8 mouse cellular contexts compared by ENCODE assay signal in the genomic region with DNA sequence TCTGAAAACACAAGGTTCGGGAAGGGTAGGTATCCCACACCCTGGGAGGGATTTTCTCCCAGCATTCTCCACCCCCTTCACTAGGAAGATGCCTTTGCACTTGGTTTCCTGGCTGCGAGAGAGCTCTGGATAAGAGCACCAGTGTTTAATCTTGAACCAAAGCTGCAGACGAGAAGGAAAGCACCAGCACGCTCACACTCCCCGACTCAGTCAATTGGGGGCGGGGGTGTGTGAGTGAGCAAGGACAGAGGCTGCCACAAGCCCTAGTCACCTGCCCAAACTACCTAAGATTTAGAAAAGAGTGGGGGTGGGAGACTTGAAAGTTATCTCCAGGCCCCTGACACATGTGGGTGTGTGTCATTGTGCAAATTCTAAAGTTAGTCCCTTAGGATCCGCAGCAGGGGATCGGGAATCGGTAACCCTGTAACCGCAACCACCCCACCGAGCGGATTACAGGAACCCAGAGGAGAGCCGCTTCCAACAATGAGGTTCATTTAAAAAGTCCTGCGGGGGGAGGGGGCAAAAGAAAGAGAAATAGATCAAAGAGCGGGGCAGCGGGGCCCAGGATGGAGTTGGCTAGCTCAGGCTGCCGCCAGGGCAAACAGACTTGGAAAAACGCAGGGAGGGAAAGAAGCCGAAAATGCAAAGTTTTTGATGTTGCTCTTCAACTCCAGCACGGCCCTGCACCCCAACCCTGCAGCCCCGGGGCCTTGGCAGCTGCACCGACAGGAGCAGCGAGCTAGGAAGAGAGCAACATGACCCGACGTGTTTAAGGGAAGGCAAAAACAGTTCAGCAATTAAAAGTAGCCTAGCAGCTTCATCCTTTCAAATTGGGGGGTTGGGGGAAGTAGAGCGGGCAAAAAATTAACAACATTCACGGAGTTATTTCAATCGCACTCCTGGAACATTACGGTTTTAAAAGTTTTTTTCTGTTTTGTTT. TPM values are rescaled to one million over a fixed set of nuclear protein-coding genes. Genes with fewer than 3 reads are reported as not detected.
DNase-seq lines count a peak whose midpoint lies in the region; ATAC-seq lines count a peak whose summit lies in the region.

No protein-coding gene starts in this region.

- no peak for ATAC-seq in forebrain, embryonic 12.5 days (ENCODE audit: low FRiP score)
- no peak for ATAC-seq in hindbrain, embryonic 16.5 days
- ATAC-seq in liver, embryonic 12.5 days, result no peak
- no peak for ATAC-seq in neural tube, embryonic 12.5 days (ENCODE audit: low FRiP score, low read depth)
- ATAC-seq in activated CD4-positive, CD25-positive, alpha-beta regulatory T cell, adult 4 months, result no peak

- H3K4me2 ChIP-seq in forebrain, embryonic 12.5 days, result peak overlapping the region; percentile 94
- H3K4me2 ChIP-seq in hindbrain, embryonic 16.5 days (ENCODE audit: low read length), result peak overlapping the region; percentile 87
- H3K4me2 ChIP-seq in liver, embryonic 12.5 days, result peak overlapping the region; percentile 88
- H3K4me2 ChIP-seq in neural tube, embryonic 12.5 days (replicated peaks), result peak overlapping the region; percentile 96

- H3K27ac ChIP-seq in forebrain, embryonic 12.5 days, result peak overlapping the region; percentile 97
- H3K27ac ChIP-seq in hindbrain, embryonic 16.5 days (ENCODE audit: low read depth, low read length), result peak overlapping the region; percentile 85
- H3K27ac ChIP-seq in liver, embryonic 12.5 days, result peak overlapping the region; percentile 99
- peak overlapping the region; percentile 38 for H3K27ac ChIP-seq in neural tube, embryonic 12.5 days

- peak; percentile 45 for DNase-seq in 416B (ENCODE audit: low read depth)
- peak; percentile 66 for DNase-seq in Muller cell, postnatal 12 days (ENCODE audit: inconsistent ontology term)
- DNase-seq in layer of hippocampus, adult 11-12 months (ENCODE audit: low spot score), result no peak

- peak overlapping the region; percentile 96 for H3K9ac ChIP-seq in forebrain, embryonic 12.5 days
- H3K9ac ChIP-seq in hindbrain, embryonic 16.5 days (ENCODE audit: low read depth, low read length), result peak overlapping the region; percentile 77
- peak overlapping the region; percentile 92 for H3K9ac ChIP-seq in liver, embryonic 12.5 days
- peak overlapping the region; percentile 91 for H3K9ac ChIP-seq in neural tube, embryonic 12.5 days

- H3K27me3 ChIP-seq in forebrain, embryonic 12.5 days, result 0 out of 2 replicates have a peak, but pooled peaks cover 3% of the 10 kb centered on the region
- H3K27me3 ChIP-seq in hindbrain, embryonic 16.5 days (replicated peaks; ENCODE audit: control insufficient read depth, insufficient read depth, low read length), result peaks cover 8% of the 10 kb centered on the region
- H3K27me3 ChIP-seq in liver, embryonic 12.5 days (replicated peaks), result no peaks in the 10 kb centered on the region
- H3K27me3 ChIP-seq in neural tube, embryonic 12.5 days (replicated peaks), result 0 out of 2 replicates have a peak, but pooled peaks cover 6% of the 10 kb centered on the region

- peaks cover 45% of the 10 kb centered on the region for H3K4me1 ChIP-seq in forebrain, embryonic 12.5 days
- peaks cover 18% of the 10 kb centered on the region for H3K4me1 ChIP-seq in hindbrain, embryonic 16.5 days (ENCODE audit: control insufficient read depth, insufficient read depth, low read depth, low read length)
- peaks cover 55% of the 10 kb centered on the region for H3K4me1 ChIP-seq in liver, embryonic 12.5 days
- peaks cover 23% of the 10 kb centered on the region for H3K4me1 ChIP-seq in neural tube, embryonic 12.5 days

- H3K4me3 ChIP-seq in forebrain, embryonic 12.5 days (replicated peaks), result peak overlapping the region; percentile 72
- peak overlapping the region; percentile 74 for H3K4me3 ChIP-seq in hindbrain, embryonic 16.5 days (ENCODE audit: low read length)
- peak overlapping the region; percentile 85 for H3K4me3 ChIP-seq in liver, embryonic 12.5 days
- peak overlapping the region; percentile 63 for H3K4me3 ChIP-seq in neural tube, embryonic 12.5 days

- peaks cover 21% of the 10 kb centered on the region for H3K36me3 ChIP-seq in forebrain, embryonic 12.5 days (replicated peaks)
- H3K36me3 ChIP-seq in hindbrain, embryonic 16.5 days (ENCODE audit: control insufficient read depth, insufficient read depth, low read length), result no peaks in the 10 kb centered on the region
- H3K36me3 ChIP-seq in liver, embryonic 12.5 days, result peaks cover 32% of the 10 kb centered on the region
- peaks cover 11% of the 10 kb centered on the region; the same call in 1 of the 2 replicates for H3K36me3 ChIP-seq in neural tube, embryonic 12.5 days

- WGBS in forebrain, embryonic 12.5 days, result under 1% methylated on average over 29 of the region's 29 CpGs
- WGBS in hindbrain, embryonic 16.5 days, result under 1% methylated on average over 29 of the region's 29 CpGs
- under 1% methylated on average over 29 of the region's 29 CpGs for WGBS in liver, embryonic 12.5 days (ENCODE audit: insufficient replicate concordance)
- under 1% methylated on average over 29 of the region's 29 CpGs for WGBS in neural tube, embryonic 12.5 days

- H3K9me3 ChIP-seq in forebrain, embryonic 12.5 days, result no peaks in the 10 kb centered on the region
- no peaks in the 10 kb centered on the region for H3K9me3 ChIP-seq in hindbrain, embryonic 16.5 days (ENCODE audit: control insufficient read depth, low read length)
- H3K9me3 ChIP-seq in liver, embryonic 12.5 days (replicated peaks), result no peaks in the 10 kb centered on the region
- no peaks in the 10 kb centered on the region for H3K9me3 ChIP-seq in neural tube, embryonic 12.5 days

RNA-seq across cellular contexts. Expression of a gene that starts 1.4 kb away (rescaled TPM):
- polyA plus RNA-seq in forebrain, embryonic 12.5 days (2016; fragmentation: Nextera tagmentation; extraction: Ambion mirVana), result 91.5 and 96.5 TPM in 2 replicates
- 38.0 and 50.8 TPM in 2 replicates for polyA plus RNA-seq in hindbrain, embryonic 16.5 days (2015; fragmentation: Nextera tagmentation; extraction: Ambion mirVana)
- polyA plus RNA-seq in liver, embryonic 12.5 days (2016; fragmentation: Nextera tagmentation; extraction: Ambion mirVana), result 23.9 and 24.2 TPM in 2 replicates
- 72.3 and 73.0 TPM in 2 replicates for polyA plus RNA-seq in neural tube, embryonic 12.5 days (2016; fragmentation: Nextera tagmentation; extraction: Ambion mirVana)
- 100 to 1,000 TPM; 109 to 180 TPM for polyA plus RNA-seq in activated CD4-positive, CD25-positive, alpha-beta regulatory T cell, adult 4 months (2017; shearing (Covaris generic))

Comparison
In these comparisons a context has a peak if more than half of its experiments do, and no peak if none do; other contexts are left out.
1. H3K27ac ChIP-seq: peak in every context shown above with its lines; median percentile 99 in liver, embryonic 12.5 days; 97 in forebrain, embryonic 12.5 days; 85 in hindbrain, embryonic 16.5 days; 38 in neural tube, embryonic 12.5 days.